Mouse (Mus musculus) hindbrain, embryonic 16.5 days (tissue): ENCODE measurements around the gene Ddn. TPM values are rescaled to one million over a fixed set of nuclear protein-coding genes. Genes with fewer than 3 reads are reported as not detected.
A peak's percentile ranks its signal among the peaks of the same experiment; 100 is the strongest.

Experiments
- ATAC-seq: fragments of 200-750 bp; cut with Nextera tagmentation; 2 replicates; pipeline ENCODE4 v1.8.0; 2017; ENCODE audit warnings: moderate TSS enrichment, moderate library complexity
- H3K27ac ChIP-seq: fragments of 300-500 bp; sonication (generic); 2 replicates; pipeline ENCODE4 v1.5.1; 2014; ENCODE audit warnings: low read depth, mild to moderate bottlenecking, control low read depth, low read length, moderate library complexity
- H3K27me3 ChIP-seq: fragments of 300-500 bp; sonication (generic); replicated peaks from 2 replicates; pipeline ENCODE4 v1.6.1; 2014; ENCODE audit warnings: low read length; ENCODE audit not compliant: control insufficient read depth, insufficient read depth
- H3K36me3 ChIP-seq: fragments of 300-500 bp; sonication (generic); 2 replicates; pipeline ENCODE4 v1.6.1; 2014; ENCODE audit warnings: mild to moderate bottlenecking, low read length, moderate library complexity, mixed read lengths; ENCODE audit not compliant: control insufficient read depth, insufficient read depth
- H3K4me1 ChIP-seq: fragments of 300-500 bp; sonication (generic); 2 replicates; pipeline ENCODE4 v1.6.1; 2014; ENCODE audit warnings: low read depth, low read length; ENCODE audit not compliant: control insufficient read depth, insufficient read depth
- H3K4me2 ChIP-seq: fragments of 300-500 bp; sonication (generic); 2 replicates; pipeline ENCODE4 v1.6.1; 2014; ENCODE audit warnings: mild to moderate bottlenecking, low read length, control low read depth, moderate library complexity
- H3K4me3 ChIP-seq: fragments of 300-500 bp; sonication (generic); 2 replicates; pipeline ENCODE4 v1.5.1; 2014; ENCODE audit warnings: mild to moderate bottlenecking, low read length, control low read depth, moderate library complexity
- H3K9ac ChIP-seq: fragments of 300-500 bp; sonication (generic); 2 replicates; pipeline ENCODE4 v1.6.1; 2014; ENCODE audit warnings: low read depth, mild to moderate bottlenecking, control low read depth, low read length, moderate library complexity
- H3K9me3 ChIP-seq: fragments of 300-500 bp; sonication (generic); 2 replicates; pipeline ENCODE4 v1.6.1; 2014; ENCODE audit warnings: mild to moderate bottlenecking, low read length, moderate library complexity; ENCODE audit not compliant: control insufficient read depth
- WGBS: fragments of 180-500 bp; shearing (Covaris S2); extraction: QIAGEN DNeasy Blood & Tissue Kit; methylation state at CpG from one replicate; pipeline ENCODE4 v1.1.7; 2014; 5-methylcytosine and 5-hydroxymethylcytosine counted together
- polyA plus RNA-seq: library from polyadenylated mRNA; unstranded; fragments of >200 nt; fragmentation: Nextera tagmentation; extraction: Ambion mirVana; gene quantifications from 2 replicates; pipeline ENCODE4 v1.2.1, GENCODE M21; 2015

Ddn gene
- polyA plus RNA-seq, 1 experiment from 2014 or later, result 0.30 TPM

GRCm38 (mm10) chr15:98771813-98772425 is 37.4 kb downstream of the Ddn start:
- Histone ChIP-seq H3K4me2 (peak overlapping the region; percentile 59), H3K4me3 (peak overlapping the region; percentile 39), H3K4me1 (peaks cover 6% of the 10 kb centered on the region; the same call in 1 of the 2 replicates), H3K27ac (no peak overlapping the region), H3K9me3 (no peaks in the 10 kb centered on the region), H3K27me3 (peaks cover 58% of the 10 kb centered on the region), H3K9ac (no peak overlapping the region), H3K36me3 (no peaks in the 10 kb centered on the region)
- ATAC-seq, result no peak
- 10% methylated on average over 12 of the region's 12 CpGs for WGBS

DNA sequence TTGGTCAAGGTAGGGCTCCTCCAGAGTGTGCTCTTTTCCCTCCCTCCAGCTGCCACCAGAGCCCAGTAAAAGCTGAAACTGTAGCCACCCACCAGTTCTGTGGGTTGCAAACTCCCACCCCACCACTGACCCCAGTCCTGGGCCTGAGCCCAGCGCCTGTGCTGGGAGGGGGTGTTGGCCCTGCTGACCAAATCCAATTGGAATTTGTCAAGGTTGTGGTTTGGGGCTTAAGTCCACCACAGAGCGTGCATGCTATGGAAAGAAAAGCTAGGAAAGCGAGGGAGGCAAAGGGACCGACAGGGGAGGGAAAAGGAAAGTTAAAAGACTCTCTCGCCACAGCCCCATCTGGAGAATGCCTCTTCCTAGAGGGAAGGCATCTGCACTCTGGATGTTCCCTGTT is 41.0 kb downstream of the Ddn start:
- no peak for ATAC-seq
- Histone ChIP-seq H3K4me1 (peaks cover 10% of the 10 kb centered on the region; the same call in 1 of the 2 replicates), H3K27me3 (peaks cover 24% of the 10 kb centered on the region), H3K9ac (no peak overlapping the region), H3K9me3 (no peaks in the 10 kb centered on the region), H3K4me3 (no peak overlapping the region), H3K36me3 (no peaks in the 10 kb centered on the region), H3K4me2 (no peak overlapping the region), H3K27ac (no peak overlapping the region)
- WGBS, result 21% methylated on average over 5 of the region's 5 CpGs

DNA sequence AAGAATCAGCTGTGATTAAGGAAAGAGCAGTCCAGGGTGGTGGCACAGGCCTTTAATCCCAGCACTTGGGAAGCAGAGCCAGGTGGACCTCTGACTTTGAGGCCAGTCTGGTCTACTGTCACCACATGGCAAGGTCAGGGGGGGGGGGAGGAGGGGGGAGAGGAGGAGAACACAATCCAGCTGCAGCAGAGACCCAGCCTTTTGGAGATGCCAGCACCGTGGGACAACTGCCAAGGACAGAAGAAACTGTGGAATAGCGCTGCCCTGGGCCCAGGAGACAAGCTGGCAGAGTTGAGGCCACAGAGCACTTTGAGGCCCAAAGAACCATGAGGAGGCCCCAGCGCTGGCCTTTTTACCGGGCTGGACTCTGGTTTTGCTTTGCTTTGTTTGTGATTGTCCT is 43.4 kb downstream of the Ddn start:
- Histone ChIP-seq H3K27ac (no peak overlapping the region), H3K4me1 (peaks cover 15% of the 10 kb centered on the region), H3K9ac (no peak overlapping the region), H3K4me2 (no peak overlapping the region), H3K9me3 (no peaks in the 10 kb centered on the region), H3K4me3 (no peak overlapping the region), H3K27me3 (peaks cover 10% of the 10 kb centered on the region), H3K36me3 (no peaks in the 10 kb centered on the region)
- no peak for ATAC-seq
- WGBS, result 65% methylated on average over 4 of the region's 4 CpGs

DNA sequence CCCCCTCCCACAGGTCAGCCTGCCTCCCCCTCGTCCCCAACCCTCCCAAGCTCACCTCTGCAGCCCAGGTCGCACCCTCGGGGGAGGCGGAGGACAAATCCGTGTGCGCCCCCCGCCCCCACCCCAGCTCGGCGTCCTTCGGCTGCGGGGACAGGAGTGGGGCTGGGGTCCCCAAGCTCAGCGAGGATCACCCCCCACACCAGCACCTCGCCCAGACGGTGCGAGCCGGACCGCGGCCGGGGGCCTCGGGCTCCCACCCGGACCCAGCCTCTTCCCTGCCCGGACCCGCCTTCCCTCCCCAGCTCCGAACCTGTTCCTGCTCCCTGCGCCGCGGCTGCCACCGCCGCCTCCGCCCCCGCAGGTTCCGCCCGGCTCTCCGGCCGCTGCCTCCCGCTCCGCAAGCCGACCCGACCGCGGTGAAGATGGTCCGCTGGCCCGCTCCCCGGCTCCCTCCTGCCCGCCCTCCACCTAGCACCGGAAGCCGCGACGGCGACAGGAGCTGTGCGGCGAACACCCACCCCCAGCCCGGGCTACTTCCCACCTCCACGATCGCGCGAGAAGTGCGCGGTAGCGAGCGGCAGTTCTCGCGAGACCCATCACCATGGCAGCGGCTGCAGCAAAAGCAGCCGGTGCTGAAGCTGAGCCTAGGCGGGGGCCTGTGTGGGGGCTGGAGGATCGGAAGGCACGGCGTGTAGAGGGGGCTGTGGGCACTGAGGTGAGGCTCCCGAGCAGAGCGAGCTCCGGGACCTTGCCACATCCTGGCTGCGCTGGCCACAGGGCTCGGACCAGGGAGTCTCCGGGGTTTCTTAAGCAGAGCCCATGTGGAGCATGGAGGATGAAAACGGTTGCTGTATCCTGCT is 46.4 kb downstream of the Ddn start, which contains the start of gene Arf3:
TSS of gene Arf3 (minus strand) at position 545 of the 860 bp plus-strand sequence.
- H3K36me3 ChIP-seq, result 0 out of 2 replicates have a peak, but pooled peaks cover 3% of the 10 kb centered on the region
- H3K4me1 ChIP-seq, result peaks cover 20% of the 10 kb centered on the region
- H3K9me3 ChIP-seq, result no peaks in the 10 kb centered on the region
- peak within 1 kb of the TSS; percentile 92 for H3K27ac ChIP-seq
- H3K4me3 ChIP-seq, result peak within 1 kb of the TSS; percentile 87
- ATAC-seq, result peak; percentile 98
- peak within 1 kb of the TSS; percentile 96 for H3K9ac ChIP-seq
- H3K4me2 ChIP-seq, result peak within 1 kb of the TSS; percentile 59
- H3K27me3 ChIP-seq, result no peaks in the 10 kb centered on the region; the same call in 1 of the 2 replicates
- WGBS, result under 1% methylated on average over 65 of the region's 76 CpGs

DNA sequence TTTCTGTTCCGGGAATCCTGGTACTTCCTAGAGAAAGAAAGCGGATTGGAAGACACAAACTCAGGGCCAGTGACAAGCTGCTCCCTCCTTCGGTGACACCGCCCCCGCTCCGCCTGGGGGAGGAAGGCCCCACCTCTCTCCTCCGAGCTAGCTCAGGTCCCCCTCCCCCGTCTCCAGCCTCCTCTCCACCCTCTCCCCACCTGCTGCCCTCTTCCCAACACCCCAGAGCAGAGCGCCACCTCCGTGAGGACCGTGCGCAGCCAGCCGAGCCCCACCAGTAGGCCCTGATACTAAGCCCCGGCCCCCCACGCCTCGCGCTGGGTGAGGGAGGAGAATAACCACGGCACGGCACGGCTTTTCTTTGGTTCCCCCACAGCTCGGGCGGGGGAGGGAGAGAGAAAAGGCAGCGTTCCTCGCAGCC is 47.1 kb downstream of the Ddn start:
- H3K9ac ChIP-seq, result peak overlapping the region; percentile 96
- WGBS, result 0% methylated on average over 23 of the region's 24 CpGs
- H3K27me3 ChIP-seq, result no peaks in the 10 kb centered on the region; the same call in 1 of the 2 replicates
- peaks cover 5% of the 10 kb centered on the region; the same call in 1 of the 2 replicates for H3K36me3 ChIP-seq
- peak overlapping the region; percentile 59 for H3K4me2 ChIP-seq
- H3K4me1 ChIP-seq, result peaks cover 20% of the 10 kb centered on the region
- peak overlapping the region; percentile 92 for H3K27ac ChIP-seq
- H3K9me3 ChIP-seq, result no peaks in the 10 kb centered on the region
- peak overlapping the region; percentile 87 for H3K4me3 ChIP-seq
- peak; percentile 69 for ATAC-seq

- no peaks in the 10 kb centered on the region for H3K4me1 ChIP-seq
- no peak overlapping the region for H3K4me2 ChIP-seq
- no peak overlapping the region for H3K9ac ChIP-seq
- no peak for ATAC-seq
- no peak overlapping the region for H3K4me3 ChIP-seq
- H3K27me3 ChIP-seq, result no peaks in the 10 kb centered on the region
- no peak overlapping the region for H3K27ac ChIP-seq
- WGBS, result 96% methylated on average over 2 of the region's 2 CpGs
- peaks cover 5% of the 10 kb centered on the region; the same call in 1 of the 2 replicates for H3K36me3 ChIP-seq
- H3K9me3 ChIP-seq, result no peaks in the 10 kb centered on the region
Observed at GRCm38 (mm10) chr15:98754125-98754524, 55.2 kb downstream of the Ddn start.

Other genes with a start within 250 kb of the Ddn start
- gene Ccnt1, start 238.6 kb downstream of the Ddn start, polyA plus RNA-seq, result 58.9 and 69.4 TPM in 2 replicates
- 0.30 and 0.31 TPM in 2 replicates for gene 4930415O20Rik, start 238.5 kb downstream of the Ddn start, polyA plus RNA-seq
- gene Adcy6, start 199.4 kb downstream of the Ddn start, polyA plus RNA-seq, result 9.1 and 10.1 TPM in 2 replicates
- gene Cacnb3, start 178.7 kb downstream of the Ddn start, polyA plus RNA-seq, result 129 and 141 TPM in 2 replicates
- gene Ddx23, start 146.6 kb downstream of the Ddn start, polyA plus RNA-seq, result 17.8 and 19.7 TPM in 2 replicates
- gene Rnd1, start 132.0 kb downstream of the Ddn start, polyA plus RNA-seq, result 12.6 and 16.7 TPM in 2 replicates
- 7.9 and 9.0 TPM in 2 replicates for gene Ccdc65, start 101.3 kb downstream of the Ddn start, polyA plus RNA-seq
- 6.3 and 8.9 TPM in 2 replicates for gene Fkbp11, start 81.3 kb downstream of the Ddn start, polyA plus RNA-seq
- 107 TPM in 2 replicates for gene Arf3, start 46.3 kb downstream of the Ddn start, polyA plus RNA-seq
- gene Wnt10b, start 31.3 kb downstream of the Ddn start, polyA plus RNA-seq, result 0.06 TPM in 1 of 2 replicates, not detected in the other
- gene Wnt1, start 19.6 kb downstream of the Ddn start, polyA plus RNA-seq, result 1.2 and 2.3 TPM in 2 replicates
- 72.5 and 74.4 TPM in 2 replicates for gene Prkag1, start 22.0 kb upstream of the Ddn start, polyA plus RNA-seq
- gene Kmt2d, start 61.7 kb upstream of the Ddn start, polyA plus RNA-seq, result 8.8 and 9.3 TPM in 2 replicates
- 31.4 and 33.4 TPM in 2 replicates for gene Rhebl1, start 85.0 kb upstream of the Ddn start, polyA plus RNA-seq
- 1.3 and 2.1 TPM in 2 replicates for gene Dhh, start 89.0 kb upstream of the Ddn start, polyA plus RNA-seq
- 25.9 and 27.0 TPM in 2 replicates for gene Lmbr1l, start 108.7 kb upstream of the Ddn start, polyA plus RNA-seq
- gene Tuba1b, start 125.1 kb upstream of the Ddn start, polyA plus RNA-seq, result 1,672 and 1,683 TPM in 2 replicates
- gene Gm49450, start 144.1 kb upstream of the Ddn start, polyA plus RNA-seq, result not detected in 2 replicates
- gene Tuba1a, start 144.2 kb upstream of the Ddn start, polyA plus RNA-seq, result 15,480 and 15,543 TPM in 2 replicates
- gene Tuba1c, start 220.4 kb upstream of the Ddn start, polyA plus RNA-seq, result 20.8 and 23.3 TPM in 2 replicates
- 52.8 and 81.8 TPM in 2 replicates for gene Prph, start 245.7 kb upstream of the Ddn start, polyA plus RNA-seq